Mouse (Mus musculus) forebrain, embryonic 15.5 days (tissue): ENCODE measurements around the gene Nicn1. TPM values are rescaled to one million over a fixed set of nuclear protein-coding genes. Genes with fewer than 3 reads are reported as not detected.
A peak's percentile ranks its signal among the peaks of the same experiment; 100 is the strongest.
"Not testable (repeated sequence)": the region's sequence is repeated elsewhere in the genome, so short reads cannot be mapped to it uniquely, and the experiment has no call there.

Source experiments
- ATAC-seq: fragments of 200-750 bp; cut with Nextera tagmentation; replicated peaks from 2 replicates; pipeline ENCODE4 v1.8.0; 2017; ENCODE audit warnings: mild to moderate bottlenecking, moderate TSS enrichment, moderate library complexity
- H3K27ac ChIP-seq: fragments of 300-500 bp; sonication (generic); replicated peaks from 2 replicates; pipeline ENCODE4 v1.5.1; 2015; ENCODE audit warnings: mild to moderate bottlenecking, inconsistent platforms
- H3K27me3 ChIP-seq: fragments of 300-500 bp; sonication (generic); 2 replicates; pipeline ENCODE4 v1.6.1; 2015; ENCODE audit warnings: inconsistent platforms
- H3K36me3 ChIP-seq: fragments of 300-500 bp; sonication (generic); 2 replicates; pipeline ENCODE4 v1.6.1; 2015; ENCODE audit warnings: mild to moderate bottlenecking, inconsistent platforms
- H3K4me1 ChIP-seq: fragments of 300-500 bp; sonication (generic); 2 replicates; pipeline ENCODE4 v1.6.1; 2015; ENCODE audit warnings: inconsistent platforms
- H3K4me2 ChIP-seq: fragments of 300-500 bp; sonication (generic); replicated peaks from 2 replicates; pipeline ENCODE4 v1.6.1; 2015; ENCODE audit warnings: mild to moderate bottlenecking, inconsistent platforms
- H3K4me3 ChIP-seq: fragments of 300-500 bp; sonication (generic); 2 replicates; pipeline ENCODE4 v1.5.1; 2015; ENCODE audit warnings: mild to moderate bottlenecking, inconsistent platforms
- H3K9ac ChIP-seq: fragments of 300-500 bp; sonication (generic); replicated peaks from 2 replicates; pipeline ENCODE4 v1.6.1; 2015; ENCODE audit warnings: mild to moderate bottlenecking, inconsistent platforms
- H3K9me3 ChIP-seq: fragments of 300-500 bp; sonication (generic); 2 replicates; pipeline ENCODE4 v1.6.1; 2016; ENCODE audit warnings: inconsistent platforms
- WGBS: fragments of 180-500 bp; shearing (Covaris S2); methylation state at CpG from one replicate; pipeline ENCODE4 v1.1.7; 2015; ENCODE audit warnings: mixed read lengths; 5-methylcytosine and 5-hydroxymethylcytosine counted together
- polyA plus RNA-seq: library from polyadenylated mRNA; unstranded; fragments of >200 nt; fragmentation: Nextera tagmentation; extraction: Ambion mirVana; gene quantifications from 2 replicates; pipeline ENCODE4 v1.2.1, GENCODE M21; 2015

The Nicn1 gene
- polyA plus RNA-seq, 1 experiment from 2014 or later = 133 TPM

DNA sequence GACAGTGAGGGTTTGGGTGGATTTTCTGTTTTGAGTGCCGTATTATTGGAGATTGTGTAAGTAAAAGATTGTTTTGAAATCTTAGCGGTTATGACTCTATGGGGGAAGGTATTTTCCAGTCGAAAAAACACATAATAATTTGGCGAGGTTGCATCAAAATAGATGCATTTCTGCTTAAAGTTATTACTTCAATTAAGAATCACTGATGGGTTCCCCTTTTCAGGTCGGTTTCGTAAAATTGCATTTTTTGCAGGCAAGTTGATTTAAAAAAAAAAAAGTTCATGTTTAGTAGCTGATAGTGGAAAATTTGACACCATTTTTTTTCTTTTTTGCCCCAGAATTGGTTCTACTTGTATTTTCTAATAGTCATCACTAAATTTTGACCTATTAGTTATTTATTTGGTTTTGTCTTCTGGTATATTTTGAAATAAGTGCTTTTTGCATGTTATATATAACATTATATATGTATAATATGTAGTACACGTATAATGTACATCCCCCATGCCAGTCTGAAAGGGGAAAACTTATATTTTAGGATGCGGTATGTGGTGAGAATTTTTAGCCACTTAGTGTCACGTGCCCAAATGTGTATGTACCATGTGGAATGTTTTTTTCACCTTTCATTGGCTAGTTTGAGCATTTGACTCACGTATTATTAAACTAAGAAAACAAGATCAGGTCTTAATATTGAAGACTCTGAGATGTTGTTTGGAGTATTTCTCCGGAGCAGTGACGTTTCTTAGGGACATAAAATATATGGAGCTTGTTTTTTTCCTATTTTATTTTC lies 17.0 kb downstream of the Nicn1 start:
- Histone ChIP-seq H3K36me3 (peaks cover 17% of the 10 kb centered on the region), H3K4me1 (peaks cover 56% of the 10 kb centered on the region), H3K4me2 (peak overlapping the region; percentile 46), H3K27me3 (no peaks in the 10 kb centered on the region), H3K9me3 (no peaks in the 10 kb centered on the region), H3K27ac (peak overlapping the region; percentile 99), H3K4me3 (peak overlapping the region; percentile 89), H3K9ac (peak overlapping the region; percentile 91)
- 22% methylated on average over 12 of the region's 12 CpGs for WGBS
- no peak for ATAC-seq

DNA sequence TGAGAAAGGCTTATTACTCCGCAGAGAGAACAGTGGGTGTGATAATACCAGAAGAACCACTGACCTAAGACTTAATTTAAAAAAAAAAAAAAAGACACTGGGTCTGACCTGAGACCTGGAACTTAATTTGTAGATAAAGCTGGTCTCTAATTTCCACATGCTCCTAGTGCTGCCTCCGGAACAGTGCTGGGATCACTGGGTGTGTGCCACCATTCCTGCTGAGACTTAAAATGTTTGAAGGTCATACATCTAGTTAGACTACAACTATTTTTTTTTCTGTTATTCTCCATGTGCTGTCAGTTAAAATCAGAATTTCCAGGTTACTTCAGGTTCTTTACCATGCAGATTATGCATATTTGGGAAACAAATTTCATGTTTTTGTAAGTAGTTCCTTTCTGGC lies 17.9 kb downstream of the Nicn1 start:
- H3K4me3 ChIP-seq = peak overlapping the region; percentile 89
- no peaks in the 10 kb centered on the region for H3K27me3 ChIP-seq
- H3K9me3 ChIP-seq = no peaks in the 10 kb centered on the region
- H3K9ac ChIP-seq = no peak overlapping the region
- WGBS = 61% methylated on average over 2 of the region's 2 CpGs
- H3K4me1 ChIP-seq = peaks cover 56% of the 10 kb centered on the region
- H3K36me3 ChIP-seq = peaks cover 8% of the 10 kb centered on the region
- H3K27ac ChIP-seq = no peak overlapping the region
- no peak for ATAC-seq
- H3K4me2 ChIP-seq = peak overlapping the region; percentile 46

DNA sequence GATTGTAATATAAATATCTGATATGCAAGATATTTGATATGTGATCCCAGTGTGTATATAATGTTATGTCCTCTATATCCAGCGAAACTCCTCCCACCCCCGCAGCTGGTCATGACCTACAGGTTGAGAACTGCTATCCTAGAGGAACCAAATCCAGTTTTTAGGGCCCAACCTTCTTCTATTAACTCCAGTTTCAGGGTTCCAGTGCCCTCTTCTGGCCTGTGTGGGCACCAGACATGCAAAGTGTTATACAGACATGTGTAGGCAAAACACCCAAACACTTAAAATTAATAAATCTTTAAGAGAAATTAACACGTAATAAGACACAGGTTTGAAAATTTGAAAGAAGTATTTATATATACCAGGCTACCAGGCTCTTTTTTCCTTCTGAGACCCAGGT lies 27.3 kb downstream of the Nicn1 start:
- peaks cover 3% of the 10 kb centered on the region; the same call in 1 of the 2 replicates for H3K4me1 ChIP-seq
- no peak for ATAC-seq
- WGBS = 95% methylated on average over 3 of the region's 3 CpGs

DNA sequence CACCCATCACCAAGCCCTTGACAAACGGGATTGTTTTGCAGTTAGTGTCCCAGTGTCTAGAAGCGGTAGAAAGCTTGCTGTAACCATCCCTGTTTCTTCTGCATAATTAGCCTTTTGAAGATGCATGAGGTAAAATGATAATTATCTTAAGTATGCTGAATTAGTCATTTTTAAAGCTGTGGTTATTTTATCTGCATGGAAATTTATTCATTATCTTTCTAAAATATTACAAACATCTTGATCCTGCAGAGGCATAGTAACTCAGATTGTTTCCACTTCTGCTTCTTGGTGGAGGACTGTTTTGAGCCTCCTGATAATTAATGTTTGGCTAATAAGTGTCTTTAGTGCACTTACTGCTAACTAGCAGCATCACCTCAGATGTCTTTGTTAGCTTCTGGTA lies 28.2 kb downstream of the Nicn1 start:
- Histone ChIP-seq H3K9ac (no peak overlapping the region), H3K4me2 (no peak overlapping the region), H3K27ac (no peak overlapping the region), H3K36me3 (0 out of 2 replicates have a peak, but pooled peaks cover 4% of the 10 kb centered on the region), H3K4me3 (no peak overlapping the region), H3K27me3 (no peaks in the 10 kb centered on the region), H3K9me3 (no peaks in the 10 kb centered on the region), H3K4me1 (peaks cover 3% of the 10 kb centered on the region; the same call in 1 of the 2 replicates)
- ATAC-seq = no peak
- WGBS = 70% methylated on average over 2 of the region's 2 CpGs

More for the DNA sequence above, 27.3 kb downstream of the Nicn1 start:
- Histone ChIP-seq H3K9me3 (no peaks in the 10 kb centered on the region), H3K4me2 (no peak overlapping the region), H3K27me3 (no peaks in the 10 kb centered on the region), H3K27ac (no peak overlapping the region), H3K4me3 (no peak overlapping the region), H3K9ac (no peak overlapping the region), H3K36me3 (0 out of 2 replicates have a peak, but pooled peaks cover 4% of the 10 kb centered on the region)

DNA sequence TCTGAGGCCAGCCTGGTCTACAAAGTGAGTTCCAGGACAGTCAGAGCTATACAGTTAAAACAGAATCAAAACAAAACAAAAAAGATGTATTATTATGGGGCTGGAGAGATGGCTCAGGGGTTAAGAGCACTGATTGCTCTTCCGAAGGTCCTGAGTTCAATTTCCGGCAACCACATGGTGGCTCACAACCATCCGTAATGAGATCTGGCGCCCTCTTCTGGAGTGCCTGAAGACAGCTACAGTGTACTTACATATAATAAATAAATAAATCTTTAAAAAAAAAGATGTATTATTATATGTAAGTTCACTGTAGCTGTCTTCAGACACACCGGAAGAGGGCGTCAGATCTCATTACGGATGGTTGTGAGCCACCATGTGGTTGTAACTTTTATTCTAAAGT lies 31.8 kb downstream of the Nicn1 start:
- peaks cover 10% of the 10 kb centered on the region; the same call in 1 of the 2 replicates for H3K4me1 ChIP-seq
- not testable (repeated sequence) for H3K9me3 ChIP-seq, H3K4me2 ChIP-seq, ATAC-seq, H3K27me3 ChIP-seq, H3K4me3 ChIP-seq, H3K27ac ChIP-seq, H3K36me3 ChIP-seq, H3K9ac ChIP-seq
- 91% methylated on average over 7 of the region's 7 CpGs for WGBS

DNA sequence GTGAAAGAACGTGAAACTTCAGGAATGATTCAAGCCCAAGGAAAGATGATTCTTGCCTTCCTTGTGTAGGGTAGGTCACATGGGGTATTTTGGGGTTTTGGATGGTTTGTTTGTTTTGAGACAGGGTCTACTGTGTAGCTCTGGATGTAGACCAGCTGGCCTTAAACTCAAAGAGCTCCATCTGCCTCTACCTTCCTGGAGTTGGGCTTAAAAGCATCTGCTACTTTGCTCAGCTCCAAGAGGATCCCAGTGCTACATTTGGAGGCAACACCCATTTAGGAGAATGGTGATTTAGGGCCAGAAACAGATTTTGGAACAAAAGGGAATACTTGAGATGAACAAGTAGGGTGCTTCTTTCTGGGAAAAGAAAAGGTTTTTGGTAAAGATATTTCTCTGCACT lies 34.6 kb downstream of the Nicn1 start:
- Histone ChIP-seq H3K36me3 (peaks cover 25% of the 10 kb centered on the region), H3K4me3 (no peak overlapping the region), H3K27me3 (no peaks in the 10 kb centered on the region), H3K4me1 (0 out of 2 replicates have a peak, but pooled peaks cover 7% of the 10 kb centered on the region), H3K9ac (no peak overlapping the region), H3K9me3 (no peaks in the 10 kb centered on the region), H3K27ac (no peak overlapping the region), H3K4me2 (no peak overlapping the region)
- no peak for ATAC-seq
- 82% methylated on average over 1 of the region's 1 CpGs for WGBS

DNA sequence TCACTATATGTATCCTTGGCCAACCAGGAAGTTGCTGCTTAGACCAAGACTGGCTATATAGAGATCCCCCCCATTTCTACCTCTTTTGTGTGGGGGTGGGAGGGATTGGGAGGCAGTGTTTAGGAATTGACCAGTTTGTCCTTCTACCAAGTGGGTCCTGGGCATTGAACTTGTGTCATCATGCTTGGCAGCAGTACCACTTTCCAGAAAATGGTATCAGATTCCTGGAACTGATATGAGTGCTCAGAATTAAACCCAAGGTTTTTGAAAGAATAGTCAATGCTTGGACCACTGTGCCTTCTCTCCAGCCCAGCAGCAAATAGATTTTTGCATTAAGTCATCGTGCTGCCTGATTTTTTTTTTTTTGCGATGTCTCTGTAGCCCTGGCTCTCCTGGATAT lies 35.6 kb downstream of the Nicn1 start:
- no peak overlapping the region for H3K27ac ChIP-seq
- 100% methylated on average over 2 of the region's 2 CpGs for WGBS

DNA sequence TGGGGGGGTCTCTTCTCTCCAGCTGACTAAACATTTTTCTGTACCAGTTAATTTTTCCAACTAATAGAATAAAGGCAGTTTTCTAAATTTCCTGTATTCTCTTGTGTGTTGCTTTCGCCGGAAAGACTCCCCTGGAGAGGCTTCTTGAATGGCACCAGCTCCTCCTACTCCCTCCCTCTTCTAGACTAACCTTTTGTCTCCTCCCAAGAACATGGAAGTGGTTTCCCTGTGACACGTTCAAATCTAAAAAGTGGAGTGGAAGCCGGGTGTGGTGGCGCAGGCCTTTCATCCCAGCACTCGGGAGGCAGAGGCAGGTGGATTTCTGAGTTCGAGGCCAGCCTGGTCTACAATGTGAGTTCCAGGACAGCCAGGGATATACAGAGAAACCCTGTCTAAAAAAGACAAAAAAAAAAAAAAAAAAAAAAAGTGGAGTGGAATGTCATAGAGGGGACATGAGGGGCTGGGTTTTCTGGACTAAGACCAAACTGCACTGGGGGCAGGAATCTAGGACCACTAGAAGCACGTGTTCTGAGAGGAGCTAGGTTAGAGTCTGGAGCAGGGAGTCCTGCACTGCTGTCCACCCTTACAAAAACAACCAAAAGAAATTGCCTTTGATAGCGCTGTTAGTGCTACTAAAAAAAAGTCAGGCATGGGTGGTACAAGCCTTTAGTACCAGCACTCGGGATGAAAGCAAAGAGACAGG lies 47.8 kb downstream of the Nicn1 start:
- H3K9ac ChIP-seq = no peak overlapping the region
- H3K27me3 ChIP-seq = no peaks in the 10 kb centered on the region
- no peak overlapping the region for H3K4me2 ChIP-seq
- H3K4me3 ChIP-seq = peak overlapping the region; percentile 58; the same call in 1 of the 2 replicates
- 68% methylated on average over 10 of the region's 10 CpGs for WGBS
- H3K9me3 ChIP-seq = no peaks in the 10 kb centered on the region
- peak overlapping the region; percentile 94 for H3K27ac ChIP-seq
- ATAC-seq = no peak
- H3K4me1 ChIP-seq = peaks cover 23% of the 10 kb centered on the region
- H3K36me3 ChIP-seq = peaks cover 29% of the 10 kb centered on the region

More for the DNA sequence above, 35.6 kb downstream of the Nicn1 start:
- Histone ChIP-seq H3K9me3 (no peaks in the 10 kb centered on the region), H3K4me2 (no peak overlapping the region), H3K9ac (no peak overlapping the region), H3K36me3 (peaks cover 30% of the 10 kb centered on the region), H3K27me3 (no peaks in the 10 kb centered on the region), H3K4me3 (no peak overlapping the region), H3K4me1 (0 out of 2 replicates have a peak, but pooled peaks cover 7% of the 10 kb centered on the region)
- no peak for ATAC-seq

DNA sequence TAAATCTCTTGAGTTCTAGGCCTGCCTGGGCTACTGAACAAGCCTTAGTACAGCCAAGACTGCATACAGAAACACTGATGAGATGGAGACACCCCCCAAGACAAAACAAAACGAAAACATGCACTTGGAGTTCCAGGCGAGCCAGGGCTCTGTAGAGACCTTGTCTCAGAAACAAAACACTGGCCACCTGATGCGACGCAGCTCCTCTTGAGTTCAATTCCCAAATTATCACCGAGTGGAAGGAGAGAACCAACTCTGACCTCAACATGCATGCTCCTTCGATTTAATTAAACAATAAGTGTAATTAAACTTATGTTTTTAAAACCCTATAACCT lies 48.3 kb downstream of the Nicn1 start:
- no peaks in the 10 kb centered on the region for H3K27me3 ChIP-seq
- WGBS = 17% methylated on average over 6 of the region's 6 CpGs
- peaks cover 26% of the 10 kb centered on the region for H3K36me3 ChIP-seq
- peak overlapping the region; percentile 58 for H3K4me3 ChIP-seq
- H3K4me2 ChIP-seq = peak overlapping the region; percentile 63
- H3K4me1 ChIP-seq = peaks cover 23% of the 10 kb centered on the region
- H3K27ac ChIP-seq = peak overlapping the region; percentile 94
- H3K9ac ChIP-seq = peak overlapping the region; percentile 70
- H3K9me3 ChIP-seq = no peaks in the 10 kb centered on the region
- ATAC-seq = no peak

DNA sequence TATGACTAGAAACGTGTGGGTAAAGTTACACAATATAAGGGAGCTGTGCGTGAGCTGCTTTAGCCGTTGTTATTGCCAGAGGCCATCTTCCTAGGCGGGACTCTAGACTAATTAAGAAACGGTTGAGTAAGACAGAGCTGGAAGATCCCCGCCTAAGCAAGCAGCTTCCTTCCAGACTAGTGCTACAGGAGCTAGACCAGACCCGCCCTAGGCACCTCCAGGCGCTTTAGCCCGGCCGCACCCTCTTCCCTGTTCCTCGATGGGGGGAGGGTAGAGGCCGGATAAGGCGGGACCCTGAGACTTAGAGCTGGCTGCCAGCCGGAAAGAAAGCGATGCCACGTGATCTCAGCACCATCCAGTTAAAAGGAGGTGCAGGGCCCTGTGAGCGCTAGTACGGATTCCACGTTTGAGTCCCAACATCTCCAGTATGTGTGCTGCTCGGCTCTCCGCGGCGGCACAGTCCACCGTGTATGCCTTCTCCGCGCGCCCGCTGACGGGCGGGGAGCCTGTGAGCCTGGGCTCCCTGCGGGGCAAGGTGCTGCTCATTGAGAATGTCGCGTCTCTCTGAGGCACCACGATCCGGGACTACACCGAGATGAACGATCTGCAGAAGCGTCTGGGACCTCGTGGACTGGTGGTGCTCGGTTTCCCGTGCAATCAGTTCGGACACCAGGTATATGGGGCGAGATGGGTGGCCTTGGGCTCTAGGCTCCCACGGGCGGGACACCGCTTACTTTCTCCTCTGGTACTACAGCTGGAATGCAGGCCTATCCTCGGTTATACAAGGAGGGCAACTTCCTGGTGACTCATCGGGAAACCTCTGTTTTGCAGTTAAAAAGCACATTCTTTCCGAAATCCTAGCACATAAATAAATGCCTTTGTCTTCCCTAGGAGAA lies 48.9 kb downstream of the Nicn1 start, which contains the start of gene Gpx1:
TSS of gene Gpx1 (plus strand) at position 18 of the 896 bp plus-strand sequence.
- Histone ChIP-seq H3K4me1 (peaks cover 23% of the 10 kb centered on the region), H3K27me3 (no peaks in the 10 kb centered on the region), H3K9ac (peak within 1 kb of the TSS; percentile 70), H3K4me2 (peak within 1 kb of the TSS; percentile 63), H3K4me3 (peak within 1 kb of the TSS; percentile 58), H3K9me3 (no peaks in the 10 kb centered on the region), H3K36me3 (peaks cover 20% of the 10 kb centered on the region), H3K27ac (peak within 1 kb of the TSS; percentile 94)
- under 1% methylated on average over 49 of the region's 49 CpGs for WGBS
- ATAC-seq = peak; percentile 97

DNA sequence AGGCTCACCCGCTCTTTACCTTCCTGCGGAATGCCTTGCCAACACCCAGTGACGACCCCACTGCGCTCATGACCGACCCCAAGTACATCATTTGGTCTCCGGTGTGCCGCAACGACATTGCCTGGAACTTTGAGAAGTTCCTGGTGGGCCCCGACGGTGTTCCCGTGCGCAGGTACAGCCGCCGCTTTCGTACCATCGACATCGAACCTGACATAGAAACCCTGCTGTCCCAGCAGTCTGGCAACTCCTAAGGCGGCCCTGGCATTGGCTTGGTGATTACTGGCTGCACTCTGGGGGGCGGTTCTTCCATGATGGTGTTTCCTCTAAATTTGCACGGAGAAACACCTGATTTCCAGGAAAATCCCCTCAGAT lies 49.6 kb downstream of the Nicn1 start:
- Histone ChIP-seq H3K27ac (peak overlapping the region; percentile 94), H3K4me1 (peaks cover 23% of the 10 kb centered on the region), H3K9ac (peak overlapping the region; percentile 70), H3K4me3 (peak overlapping the region; percentile 58), H3K4me2 (peak overlapping the region; percentile 63), H3K9me3 (no peaks in the 10 kb centered on the region), H3K27me3 (no peaks in the 10 kb centered on the region), H3K36me3 (peaks cover 13% of the 10 kb centered on the region)
- no peak for ATAC-seq
- WGBS = 13% methylated on average over 20 of the region's 20 CpGs
